Mouse (Mus musculus): ENCODE measurements at regions not wholly inside any gene's neighbourhood (a gene's known extent, or its start where the extent isn't known, plus 50 kb on each side); places are given as distances from the start of the nearest gene placed in this dataset.

GRCm38 (mm10) chr4:4858345-4858744 is 65.2 kb upstream of the Impad1 start:
- Histone ChIP-seq H3K9ac (ENCODE audit: low read depth, low read length) (no peak overlapping the region), H3K27ac (replicated peaks; ENCODE audit: insufficient read depth, low read depth, low read length) (no peak overlapping the region), H3K36me3 (ENCODE audit: control insufficient read depth, insufficient read depth, low read length) (no peaks in the 10 kb centered on the region), H3K27me3 (ENCODE audit: control insufficient read depth, insufficient read depth, low read length) (no peaks in the 10 kb centered on the region), H3K79me2 (ENCODE audit: control insufficient read depth, insufficient read depth, low read length) (no peaks in the 10 kb centered on the region), H3K4me3 (ENCODE audit: insufficient read depth, low read depth, low read length) (no peak overlapping the region), H3K4me1 (ENCODE audit: control insufficient read depth, insufficient read depth, low read length) (no peaks in the 10 kb centered on the region)
- 65% methylated on average over 2 of the region's 2 CpGs for WGBS
- DNase-seq (ENCODE audit: extremely low read depth, low read depth, low spot score), result no peak
- TF ChIP-seq CTCF (IDR thresholded peaks at IDR 0.05; ENCODE audit: low read depth, low read length) (no peak), POLR2A (IDR thresholded peaks at IDR 0.05; ENCODE audit: extremely low read depth, insufficient read depth, low read length) (no peak)

All from liver, adult 2 months (tissue).